Mouse (Mus musculus) testis, adult 2 months (tissue): Measurements from ENCODE around the gene Rbm45.

Experiments
- CTCF ChIP-seq: fragments of 200-500 bp; IDR thresholded peaks from 2 replicates; pipeline ENCODE4 v1.5.1; 2012; ENCODE audit warnings: low read depth, mild to moderate bottlenecking, inconsistent platforms, low read length, moderate library complexity; ENCODE audit not compliant: control insufficient read depth, insufficient read depth, insufficient replicate concordance
- POLR2A ChIP-seq: fragments of 200-500 bp; IDR thresholded peaks from 2 replicates; pipeline ENCODE4 v1.6.1; 2012; ENCODE audit warnings: low read depth, mild to moderate bottlenecking, inconsistent platforms, low read length, moderate library complexity; ENCODE audit not compliant: control insufficient read depth

DNA sequence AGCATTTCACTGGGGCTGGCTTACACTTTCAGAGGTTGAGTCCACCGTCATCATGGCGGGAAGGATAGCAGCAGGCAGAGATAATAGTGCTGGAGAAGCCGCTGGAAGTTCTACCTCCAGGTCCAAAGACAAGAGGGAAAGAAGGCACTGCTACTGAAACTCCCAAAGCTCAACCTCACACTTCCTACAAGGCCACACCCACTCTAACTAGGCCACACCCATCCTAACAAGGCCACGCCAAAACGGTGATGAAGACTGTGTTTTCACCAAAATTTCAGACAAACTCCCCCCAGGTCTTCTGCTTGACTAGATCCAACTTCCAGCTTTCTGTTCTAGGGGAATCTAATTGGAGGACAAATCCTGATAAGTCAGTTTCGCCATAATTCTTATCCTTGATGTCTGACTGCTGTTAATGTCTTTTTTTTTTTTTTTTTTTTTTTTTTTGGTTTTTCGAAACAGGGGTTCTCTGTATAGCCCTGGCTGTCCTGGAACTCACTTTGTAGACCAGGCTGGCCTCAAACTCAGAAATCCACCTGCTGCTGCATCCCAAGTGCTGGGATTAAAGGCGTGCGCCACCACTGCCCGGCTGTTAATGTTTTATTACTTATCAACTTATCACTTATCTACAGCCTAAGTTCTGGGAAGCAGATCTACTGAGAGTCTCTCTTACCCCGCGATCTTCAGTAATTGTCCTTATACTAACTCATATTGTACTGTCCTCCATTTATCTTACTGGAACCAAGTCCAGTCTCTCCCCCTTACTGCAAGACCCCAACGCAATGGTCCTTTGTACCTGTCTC is 723 bp upstream of the Rbm45 start:
- TF ChIP-seq CTCF (no peak), POLR2A (no peak)
